Mouse (Mus musculus): ENCODE data around the gene Nkx6-2. TPM values are rescaled to one million over a fixed set of nuclear protein-coding genes. Genes with fewer than 3 reads are reported as not detected.

The Nkx6-2 gene
- not detected for total RNA-seq (2021)
- polyA plus RNA-seq (2012; rRNA removed), result 0.24 and 0.56 TPM in 2 replicates
- long read RNA-seq, result 0 reads

DNA sequence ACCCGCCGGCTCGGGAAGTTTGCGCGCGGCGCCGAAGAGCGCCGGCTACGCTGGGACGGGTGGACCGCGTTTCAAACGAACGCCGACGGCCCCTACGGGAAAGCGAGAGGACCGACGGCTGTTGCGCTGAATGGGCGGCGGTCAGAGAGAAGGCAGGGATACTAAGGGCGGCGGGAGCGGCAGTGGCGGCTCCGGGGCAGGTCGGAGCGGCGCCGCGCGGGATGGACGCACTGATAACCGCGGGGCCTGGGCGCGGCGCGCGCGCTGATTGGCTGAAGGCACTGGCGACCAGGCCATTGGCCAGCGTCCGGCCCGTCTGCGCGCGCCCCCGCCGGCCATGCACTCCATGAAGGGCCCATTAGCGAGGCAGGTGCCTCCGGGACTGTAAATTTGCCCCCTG is at the start of gene Nkx6-2:
TSS of gene Nkx6-2 (minus strand) at position 203 of the 400 bp plus-strand sequence.
- DNase-seq, result peak; percentile 81

DNA sequence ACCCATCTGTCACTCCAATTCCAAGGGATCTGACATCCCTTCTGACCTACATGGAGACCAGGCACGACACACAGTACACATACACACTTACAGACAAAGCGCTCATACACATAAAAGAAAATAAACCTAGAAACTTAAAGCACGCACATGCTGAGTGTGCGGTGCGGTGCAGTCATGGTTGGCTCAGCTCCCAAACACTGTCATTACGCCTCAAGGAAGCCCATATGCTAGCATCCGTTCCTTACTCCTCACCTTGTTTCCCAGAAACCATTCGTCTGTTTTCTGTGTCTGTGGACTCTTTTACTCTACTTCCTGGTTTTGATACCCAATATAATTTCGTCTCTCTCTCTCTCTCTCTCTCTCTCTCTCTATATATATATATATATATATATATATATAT is 42.6 kb upstream of the Nkx6-2 start:
- DNase-seq, result no peak

- DNase-seq, result no peak
Observed at GRCm38 (mm10) chr7:139622568-139622967, 40.0 kb upstream of the Nkx6-2 start.

DNA sequence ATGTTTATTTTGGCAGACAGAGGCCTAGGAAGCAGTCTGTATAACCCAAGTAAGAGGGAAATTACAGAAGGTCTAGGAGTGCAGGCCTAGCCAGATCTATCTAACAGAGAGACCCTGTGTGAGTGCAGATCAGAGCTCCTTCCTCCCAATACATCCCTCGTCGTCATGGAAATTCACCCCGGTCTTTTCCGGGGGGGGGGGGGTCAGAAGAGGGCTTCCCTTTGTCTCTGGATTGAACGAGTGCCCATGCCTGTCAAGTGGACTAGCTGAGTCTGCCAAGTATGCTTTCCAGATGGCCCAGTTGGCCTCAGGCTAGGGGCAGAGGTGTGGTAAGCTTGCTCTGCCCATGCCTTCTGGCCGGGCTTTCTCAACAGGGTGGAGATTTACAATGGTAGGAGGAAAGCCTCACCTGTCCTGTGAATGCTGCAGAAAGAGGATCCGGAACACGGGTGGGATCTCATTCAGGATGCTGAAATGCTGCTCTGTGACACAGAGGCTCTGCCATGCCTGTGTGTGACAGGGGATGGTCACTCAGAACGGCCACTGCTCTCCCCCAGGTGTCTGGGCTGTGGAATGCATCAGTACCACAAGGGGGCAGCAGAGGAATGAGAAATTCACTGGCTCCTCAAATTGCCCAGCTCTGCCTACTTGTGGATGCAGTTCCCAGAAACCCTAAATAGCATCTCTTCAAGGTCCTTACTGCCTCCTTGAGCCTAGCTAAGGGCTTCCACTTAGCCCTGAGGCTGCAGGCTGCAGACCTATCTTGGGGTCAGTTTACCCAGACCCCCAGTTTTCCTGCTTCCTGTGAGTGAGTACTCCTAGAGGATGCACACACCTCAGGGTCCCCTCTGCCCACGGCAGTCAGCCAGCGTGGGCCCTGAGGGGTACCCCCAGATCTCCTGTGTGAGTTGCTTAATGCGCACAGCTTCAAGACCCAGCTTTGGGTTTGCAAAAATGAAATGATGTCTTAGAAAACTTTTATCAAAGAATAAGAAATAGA is 33.5 kb upstream of the Nkx6-2 start:
- DNase-seq, result peak; percentile 53

- no peak for DNase-seq
Observed at GRCm38 (mm10) chr7:139610328-139610727, 27.7 kb upstream of the Nkx6-2 start.

DNA sequence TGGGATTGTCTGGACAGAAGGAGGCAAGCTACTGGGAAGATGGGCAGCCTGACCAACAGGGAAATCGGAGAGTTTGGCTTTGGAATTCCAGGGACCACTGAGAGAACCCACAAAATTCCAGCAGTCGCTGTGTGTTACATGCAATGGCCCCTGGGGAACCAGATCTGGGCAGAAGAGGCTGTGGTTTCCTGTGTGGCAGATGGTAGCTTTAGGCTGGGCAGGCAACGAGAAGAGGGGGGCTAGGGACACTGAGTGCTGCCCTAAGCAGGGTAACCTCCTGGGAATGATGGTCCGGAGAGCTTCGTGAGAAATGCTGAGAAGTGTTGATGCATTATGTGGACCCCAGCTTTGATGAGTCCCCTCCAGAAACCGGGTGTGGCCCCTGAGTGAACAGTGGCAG is 13.3 kb upstream of the Nkx6-2 start:
- DNase-seq, result no peak

- DNase-seq, result no peak
Observed at GRCm38 (mm10) chr7:139595311-139595710, 12.7 kb upstream of the Nkx6-2 start.

DNA sequence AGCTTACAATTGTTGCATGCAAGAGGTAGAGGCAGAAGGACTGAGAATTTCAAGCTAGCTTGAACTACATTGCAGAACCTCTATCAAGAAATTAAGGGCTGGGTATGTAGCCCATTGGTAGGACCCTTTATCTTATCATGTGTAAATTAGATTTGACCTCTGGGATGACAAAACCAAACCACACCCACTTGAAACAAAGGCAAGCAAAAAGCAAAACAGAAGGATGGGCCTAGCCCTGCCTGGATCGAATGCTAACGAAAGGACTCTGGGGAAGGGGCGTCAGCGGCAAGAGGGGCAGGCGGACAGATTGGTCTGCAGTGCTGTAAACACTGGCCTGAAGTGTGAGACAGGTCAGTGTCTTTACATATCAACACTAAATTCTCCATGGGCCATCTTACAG is 8.7 kb upstream of the Nkx6-2 start:
- DNase-seq, result no peak

GRCm38 (mm10) chr7:139590302-139590701 is 7.7 kb upstream of the Nkx6-2 start:
- peak; percentile 35 for DNase-seq

DNA sequence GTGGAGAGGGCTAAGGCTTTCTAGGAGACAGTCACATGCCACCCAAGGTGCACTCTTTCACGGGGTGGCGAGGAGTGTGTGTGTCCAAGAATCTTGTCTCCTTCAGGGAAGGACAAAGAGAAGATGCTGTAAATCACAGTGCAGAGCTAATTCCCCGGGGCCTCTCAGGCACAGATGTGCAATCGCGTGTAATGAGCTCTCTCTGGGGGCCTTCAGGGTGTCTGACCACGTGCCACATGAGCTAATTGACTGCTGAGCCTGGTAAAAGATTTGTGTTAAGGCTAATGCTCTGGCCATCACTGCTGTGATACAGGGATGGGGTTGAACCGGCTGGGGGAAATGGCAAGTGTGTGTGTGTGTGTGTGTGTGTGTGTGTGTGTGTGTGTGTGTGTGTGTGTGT is 5.3 kb upstream of the Nkx6-2 start:
- no peak for DNase-seq

DNA sequence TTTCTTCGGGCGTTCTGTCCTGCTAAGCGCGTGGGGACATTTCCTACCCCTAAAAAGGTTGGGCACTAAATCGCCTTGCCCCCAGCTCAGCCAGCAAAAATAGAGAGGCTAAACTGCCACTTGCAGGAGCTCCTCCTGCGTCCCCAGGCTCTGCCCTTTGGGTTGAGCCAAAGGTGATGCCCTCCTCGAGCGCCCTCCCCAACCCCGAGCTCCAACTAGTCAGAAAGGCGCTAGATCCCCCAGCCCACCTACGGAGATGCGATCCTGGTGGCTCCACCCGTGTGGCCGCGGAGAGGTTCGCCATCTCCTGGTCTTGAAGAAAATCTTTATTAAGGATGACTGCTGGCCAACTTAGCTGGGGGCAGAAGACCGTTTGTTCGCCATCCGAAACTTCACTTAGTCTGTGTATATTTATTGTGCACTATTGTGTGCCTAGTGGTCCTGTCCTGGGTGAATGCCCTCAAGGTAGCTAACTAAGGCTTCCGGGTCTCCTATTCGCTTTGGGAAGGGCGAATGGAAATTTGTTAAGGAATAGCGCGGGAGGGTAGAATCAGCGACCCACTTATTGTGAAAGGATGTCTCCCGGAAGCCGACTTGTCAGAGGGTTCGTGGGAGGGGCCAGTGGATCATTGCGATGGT is 2.7 kb upstream of the Nkx6-2 start:
- no peak for DNase-seq

DNA sequence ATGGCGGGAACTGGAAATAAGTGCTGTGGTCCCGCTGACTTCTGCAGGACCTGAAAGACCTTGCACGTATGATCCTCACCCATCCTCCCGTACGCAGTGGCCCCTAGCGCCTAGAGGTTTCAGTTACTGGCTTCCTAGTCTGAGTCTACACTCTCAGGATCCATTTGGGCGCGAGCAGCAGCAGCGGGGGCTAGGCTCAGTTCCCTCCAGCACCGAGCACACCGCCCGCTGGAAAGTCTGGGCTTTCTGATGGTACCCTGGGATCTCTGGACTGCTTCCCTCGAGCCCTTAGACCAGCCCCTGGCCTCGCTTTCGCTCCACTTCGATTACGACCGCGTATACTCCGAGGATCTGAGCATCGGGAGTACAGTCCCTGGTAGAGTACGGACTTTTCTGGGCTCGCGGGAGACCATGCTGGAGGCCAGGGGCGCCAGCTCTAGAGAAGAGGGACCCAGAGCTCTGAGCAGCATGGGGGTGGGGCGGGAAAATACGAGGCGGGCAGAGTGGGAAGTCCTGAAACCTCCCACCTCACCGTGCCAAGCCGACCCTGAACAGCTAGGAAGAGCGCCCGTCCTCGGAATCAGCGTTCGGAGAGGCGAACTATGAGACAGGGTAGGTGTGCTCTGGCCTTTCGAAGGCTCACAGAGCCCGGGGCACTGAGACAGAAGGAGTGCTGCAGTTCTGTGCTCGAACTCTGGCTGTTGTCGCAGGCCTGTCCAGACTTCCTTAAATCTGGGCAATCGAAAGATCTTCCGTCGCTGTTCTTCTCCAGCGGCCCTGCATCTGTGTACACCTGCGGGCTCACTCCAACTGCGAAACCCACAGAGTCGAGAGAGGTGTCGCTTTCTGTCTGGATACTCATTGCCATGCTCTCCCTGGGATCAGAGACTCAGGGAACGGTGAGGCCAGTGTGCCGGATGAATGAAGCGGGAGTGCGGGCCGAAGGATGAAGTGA is 1.9 kb upstream of the Nkx6-2 start:
- DNase-seq, result peak; percentile 21

DNA sequence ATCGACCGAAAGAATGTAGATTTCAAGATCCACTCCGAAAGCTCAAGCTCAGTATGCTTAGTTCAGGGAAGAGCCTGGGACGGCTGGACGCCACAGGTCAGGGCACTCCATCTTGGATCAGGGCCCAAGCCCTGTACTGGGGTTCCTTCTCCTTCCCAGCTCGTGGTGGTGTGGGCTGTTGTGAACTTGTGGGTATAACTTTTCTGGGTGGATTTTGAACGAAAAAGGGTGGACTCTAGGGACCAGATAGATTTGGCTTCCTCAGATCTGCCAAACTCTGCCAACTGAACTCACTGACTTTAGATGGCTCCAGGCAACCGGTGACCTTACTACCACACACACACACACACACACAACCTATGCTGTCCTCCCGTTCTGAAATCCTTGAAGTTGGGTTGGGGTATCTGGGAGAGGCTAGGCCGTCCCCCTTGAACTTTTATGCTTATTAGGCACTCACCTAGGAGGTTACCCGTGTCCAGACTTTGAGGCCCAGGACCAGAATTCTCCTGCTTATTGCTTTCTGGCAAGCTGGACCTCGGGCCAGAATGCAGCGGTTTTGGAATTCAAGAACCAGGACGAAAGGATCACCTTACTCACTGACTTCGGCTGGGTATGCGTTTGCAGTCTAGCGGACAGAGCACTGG is 619 bp upstream of the Nkx6-2 start:
- DNase-seq, result no peak

DNA sequence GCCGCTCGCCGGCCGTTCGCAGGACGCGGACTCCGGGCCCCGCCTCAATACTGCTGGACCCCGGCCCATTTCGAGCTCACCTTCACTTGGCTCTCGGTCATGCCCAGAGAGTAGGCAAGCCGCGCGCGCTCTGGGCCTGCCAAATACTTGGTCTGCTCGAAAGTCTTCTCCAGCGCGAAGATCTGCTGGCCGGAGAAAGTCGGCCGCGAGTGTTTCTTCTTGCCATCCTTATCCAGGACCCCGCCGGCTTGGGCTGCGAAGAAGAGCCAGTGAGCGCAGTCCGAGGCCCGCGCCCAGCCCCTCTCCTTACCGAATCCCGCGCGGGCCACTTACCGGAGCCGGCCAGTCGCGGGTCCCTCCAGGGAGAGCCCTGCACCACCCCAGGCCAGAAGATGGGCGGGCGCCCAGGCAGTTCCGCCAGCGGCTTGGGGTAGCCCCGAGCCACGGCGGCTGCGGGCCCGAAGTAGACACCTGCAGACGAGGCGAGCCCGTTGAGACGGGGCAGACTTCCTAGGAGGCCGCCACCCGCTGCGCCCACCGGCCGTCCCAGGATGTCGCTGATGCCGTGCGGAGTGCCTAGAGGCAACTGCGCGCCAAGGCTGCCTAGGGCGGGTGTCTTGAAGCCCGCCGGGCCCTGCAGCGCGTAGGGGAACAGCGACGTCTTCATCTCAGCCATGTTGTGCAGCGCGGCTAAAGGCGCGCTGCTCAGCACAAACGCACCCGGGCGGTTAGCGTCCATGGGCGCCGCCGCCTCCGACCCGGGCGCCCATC is 611 bp downstream of the Nkx6-2 start:
- DNase-seq, result peak; percentile 48

GRCm38 (mm10) chr7:139580851-139581775 is 1.5 kb downstream of the Nkx6-2 start:
- DNase-seq, result peak; percentile 17

GRCm38 (mm10) chr7:139579261-139579905 is 3.2 kb downstream of the Nkx6-2 start:
- DNase-seq, result peak; percentile 38

GRCm38 (mm10) chr7:139576064-139576686 is 6.4 kb downstream of the Nkx6-2 start:
- DNase-seq, result no peak

- DNase-seq, result no peak
Observed at GRCm38 (mm10) chr7:139572665-139573064, 9.9 kb downstream of the Nkx6-2 start.
